Mouse (Mus musculus) liver, embryonic 15.5 days (tissue): ENCODE data around the gene Cct2. TPM values are rescaled to one million over a fixed set of nuclear protein-coding genes. Genes with fewer than 3 reads are reported as not detected.

Experiments
- ATAC-seq: fragments of 200-750 bp; cut with Nextera tagmentation; 2 replicates; pipeline ENCODE4 v1.8.0; 2017; ENCODE audit warnings: moderate number of reproducible peaks, mild to moderate bottlenecking, moderate library complexity; ENCODE audit not compliant: insufficient read depth
- H3K27ac ChIP-seq: fragments of 300-500 bp; sonication (generic); replicated peaks from 2 replicates; pipeline ENCODE4 v1.5.1; 2015; ENCODE audit warnings: mild to moderate bottlenecking, inconsistent platforms
- H3K27me3 ChIP-seq: fragments of 300-500 bp; sonication (generic); 2 replicates; pipeline ENCODE4 v1.6.1; 2015; ENCODE audit warnings: mild to moderate bottlenecking, inconsistent platforms
- H3K36me3 ChIP-seq: fragments of 300-500 bp; sonication (generic); replicated peaks from 2 replicates; pipeline ENCODE4 v1.6.1; 2015; ENCODE audit warnings: moderate library complexity, mild to moderate bottlenecking, inconsistent platforms
- H3K4me1 ChIP-seq: fragments of 300-500 bp; sonication (generic); replicated peaks from 2 replicates; pipeline ENCODE4 v1.6.1; 2015; ENCODE audit warnings: inconsistent platforms
- H3K4me2 ChIP-seq: fragments of 300-500 bp; sonication (generic); 2 replicates; pipeline ENCODE4 v1.6.1; 2015; ENCODE audit warnings: moderate library complexity, mild to moderate bottlenecking, inconsistent platforms
- H3K4me3 ChIP-seq: fragments of 300-500 bp; sonication (generic); replicated peaks from 2 replicates; pipeline ENCODE4 v1.5.1; 2015; ENCODE audit warnings: mild to moderate bottlenecking, inconsistent platforms
- H3K9ac ChIP-seq: fragments of 300-500 bp; sonication (generic); 2 replicates; pipeline ENCODE4 v1.6.1; 2015; ENCODE audit warnings: moderate library complexity, mild to moderate bottlenecking, inconsistent platforms
- H3K9me3 ChIP-seq: fragments of 300-500 bp; sonication (generic); replicated peaks from 2 replicates; pipeline ENCODE4 v1.6.1; 2016; ENCODE audit warnings: inconsistent platforms
- WGBS: fragments of 180-500 bp; shearing (Covaris S2); methylation state at CpG from one replicate; pipeline ENCODE4 v1.1.7; 2015; ENCODE audit warnings: mixed read lengths; ENCODE audit not compliant: insufficient replicate concordance; 5-methylcytosine and 5-hydroxymethylcytosine counted together
- polyA plus RNA-seq: library from polyadenylated mRNA; unstranded; fragments of >200 nt; fragmentation: Nextera tagmentation; extraction: Ambion mirVana; gene quantifications from 2 replicates; pipeline ENCODE4 v1.2.1, GENCODE M21; 2015

Cct2 gene
- polyA plus RNA-seq, 1 experiment from 2014 or later: 141 TPM

DNA sequence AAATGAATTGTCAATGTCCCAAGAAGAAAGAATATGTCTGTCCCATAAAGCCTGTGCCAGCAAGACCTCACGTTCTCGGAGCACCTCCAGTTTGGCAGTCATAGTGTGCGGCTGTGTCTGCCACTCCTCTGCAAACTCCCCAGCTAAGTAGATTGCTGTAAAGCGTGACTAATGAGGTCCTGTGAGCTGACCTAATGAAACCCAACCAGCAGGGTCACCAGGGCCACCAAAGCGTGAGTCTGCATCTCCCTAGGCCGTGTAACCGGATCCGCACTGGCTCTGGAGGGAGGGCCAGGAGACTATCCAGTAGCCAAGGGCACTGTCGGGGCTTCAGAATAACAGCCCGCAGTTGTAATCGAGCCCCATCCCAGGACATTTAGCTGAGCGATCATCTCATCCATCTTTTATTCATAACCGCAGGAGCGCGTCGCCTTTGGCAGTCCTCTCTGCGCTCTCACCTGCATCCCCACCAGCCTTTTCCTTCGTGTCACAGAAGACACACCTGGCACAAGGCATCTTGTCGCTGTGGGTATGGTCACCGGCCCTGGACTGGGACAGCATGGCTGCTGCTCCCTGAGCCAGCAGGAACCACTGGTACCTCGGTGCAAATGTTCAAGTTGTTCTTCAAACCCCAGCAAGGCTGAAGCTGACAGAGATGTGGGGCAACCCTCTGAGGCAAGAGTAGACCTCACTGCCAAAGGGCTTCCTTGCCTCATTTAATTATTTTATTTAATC, 42.4 kb downstream of the Cct2 start:
- Histone ChIP-seq H3K4me3 (no peak overlapping the region), H3K9ac (no peak overlapping the region), H3K27ac (no peak overlapping the region), H3K4me1 (no peaks in the 10 kb centered on the region), H3K4me2 (no peak overlapping the region), H3K36me3 (no peaks in the 10 kb centered on the region), H3K9me3 (peaks cover 7% of the 10 kb centered on the region; the same call in 1 of the 2 replicates), H3K27me3 (peaks cover 20% of the 10 kb centered on the region)
- ATAC-seq: no peak
- 50% methylated on average over 21 of the region's 21 CpGs for WGBS

DNA sequence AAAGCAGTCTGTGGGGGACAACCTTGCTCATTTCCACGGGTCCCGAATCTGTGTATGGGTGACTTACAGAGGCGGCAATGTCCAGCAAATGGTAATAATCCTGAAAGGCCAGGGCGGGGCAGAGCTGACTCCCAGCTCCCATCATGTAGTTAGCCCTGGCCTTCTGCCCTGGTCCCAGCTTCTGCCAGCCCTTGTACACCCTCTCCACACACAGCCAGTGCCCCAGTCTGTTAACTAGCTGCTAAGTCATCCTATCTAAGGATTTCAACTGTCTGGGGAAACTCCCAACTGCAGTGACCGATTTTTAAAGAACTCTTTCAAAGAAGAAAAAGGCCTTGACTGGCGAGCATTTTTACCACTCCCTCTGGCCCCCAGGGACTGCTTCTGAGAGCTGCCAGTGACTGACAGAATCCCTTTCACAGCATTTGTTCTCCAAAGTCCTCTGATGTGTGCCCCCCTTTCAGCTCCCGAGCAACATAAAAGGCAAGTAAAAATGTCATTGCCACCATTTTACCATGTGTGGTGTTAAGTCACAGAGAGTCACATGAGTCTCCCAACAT, 45.3 kb downstream of the Cct2 start:
- Histone ChIP-seq H3K4me3 (no peak overlapping the region), H3K4me1 (no peaks in the 10 kb centered on the region), H3K9me3 (peaks cover 7% of the 10 kb centered on the region; the same call in 1 of the 2 replicates), H3K36me3 (no peaks in the 10 kb centered on the region), H3K9ac (no peak overlapping the region), H3K4me2 (no peak overlapping the region), H3K27me3 (peaks cover 8% of the 10 kb centered on the region; the same call in 1 of the 2 replicates), H3K27ac (no peak overlapping the region)
- WGBS: 64% methylated on average over 7 of the region's 7 CpGs
- ATAC-seq: no peak

DNA sequence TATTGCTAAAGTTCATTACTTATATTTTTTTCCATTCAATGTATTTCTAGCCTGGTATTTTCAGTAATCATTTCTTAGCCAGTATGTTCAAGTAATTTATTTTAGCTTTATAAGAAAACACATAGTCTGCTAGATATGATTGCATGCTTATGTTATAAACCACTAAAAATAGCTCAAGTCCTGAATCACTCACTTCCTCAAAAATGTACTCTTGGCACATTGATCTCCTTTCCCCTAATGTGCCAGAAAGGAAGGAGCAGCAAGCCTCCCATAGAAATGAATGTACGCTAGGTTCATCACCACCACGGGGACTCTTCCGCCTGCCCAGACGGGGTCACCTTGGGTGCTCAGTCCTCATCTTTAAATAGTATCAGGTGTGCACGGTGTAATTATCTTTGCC, 49.0 kb downstream of the Cct2 start:
- no peak overlapping the region for H3K27ac ChIP-seq
- no peaks in the 10 kb centered on the region for H3K27me3 ChIP-seq
- peaks cover 7% of the 10 kb centered on the region; the same call in 1 of the 2 replicates for H3K9me3 ChIP-seq
- H3K4me1 ChIP-seq: no peaks in the 10 kb centered on the region
- no peak overlapping the region for H3K4me3 ChIP-seq
- WGBS: 64% methylated on average over 5 of the region's 5 CpGs
- no peak for ATAC-seq
- H3K36me3 ChIP-seq: no peaks in the 10 kb centered on the region
- H3K4me2 ChIP-seq: no peak overlapping the region
- no peak overlapping the region for H3K9ac ChIP-seq

DNA sequence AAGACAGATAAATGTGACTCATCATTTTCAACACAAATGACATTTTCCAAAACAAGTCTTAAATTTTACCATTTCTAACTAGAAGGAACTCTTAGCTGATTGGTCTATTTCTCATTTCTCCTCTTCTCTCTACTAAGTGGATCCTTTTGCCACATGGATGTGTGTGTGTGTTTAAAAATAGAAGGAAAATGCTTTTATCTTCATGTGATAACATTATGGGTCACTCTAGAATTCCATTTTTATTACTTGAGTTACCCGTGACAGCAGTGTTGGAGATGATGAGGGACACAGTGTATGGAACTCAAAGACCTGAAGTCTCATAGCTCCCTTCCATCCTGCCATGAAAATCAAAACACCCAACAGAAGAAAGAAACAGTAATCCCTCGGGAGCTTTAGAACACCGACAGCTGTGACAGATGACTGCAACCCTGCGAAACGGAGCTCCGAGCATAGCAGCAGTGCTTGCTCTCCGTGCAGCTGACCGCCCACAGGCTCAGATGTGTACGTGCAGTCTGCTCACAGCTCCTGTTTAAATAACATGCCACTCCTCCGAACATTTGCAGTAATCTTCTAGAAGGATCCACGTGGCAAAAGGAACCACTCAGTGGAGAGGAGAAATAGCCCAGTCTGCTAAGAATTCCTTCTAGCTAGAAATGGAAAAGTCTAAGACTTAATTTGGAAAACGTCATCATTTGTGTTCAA, 49.8 kb downstream of the Cct2 start:
- Histone ChIP-seq H3K9me3 (peaks cover 7% of the 10 kb centered on the region; the same call in 1 of the 2 replicates), H3K27me3 (no peaks in the 10 kb centered on the region), H3K27ac (no peak overlapping the region), H3K4me3 (no peak overlapping the region), H3K9ac (no peak overlapping the region), H3K36me3 (no peaks in the 10 kb centered on the region), H3K4me2 (no peak overlapping the region), H3K4me1 (no peaks in the 10 kb centered on the region)
- ATAC-seq: no peak
- 41% methylated on average over 12 of the region's 12 CpGs for WGBS

DNA sequence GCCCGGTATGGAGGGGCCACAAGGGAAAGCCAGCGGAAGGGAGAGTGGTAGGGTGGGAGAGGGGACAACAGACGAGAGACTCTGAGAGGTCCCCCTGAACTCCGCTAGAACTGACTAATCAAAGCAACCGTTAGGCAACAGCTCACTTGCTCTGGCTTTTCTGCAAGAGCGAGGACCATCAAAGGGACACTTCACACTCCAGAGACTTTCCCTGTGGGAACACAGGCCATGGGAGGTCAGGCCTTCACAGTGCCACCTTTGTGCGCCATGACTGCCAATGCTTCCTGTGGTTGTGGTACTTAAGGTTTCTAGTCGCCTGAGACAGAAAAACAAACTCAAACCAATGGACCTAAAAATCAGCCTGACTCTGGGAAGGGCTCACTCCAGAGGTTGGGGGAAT, 52.6 kb downstream of the Cct2 start:
- no peak overlapping the region for H3K27ac ChIP-seq
- no peak overlapping the region for H3K9ac ChIP-seq
- H3K4me1 ChIP-seq: no peaks in the 10 kb centered on the region
- ATAC-seq: no peak
- H3K4me3 ChIP-seq: no peak overlapping the region
- H3K27me3 ChIP-seq: no peaks in the 10 kb centered on the region
- no peaks in the 10 kb centered on the region for H3K9me3 ChIP-seq
- WGBS: 60% methylated on average over 8 of the region's 8 CpGs
- H3K36me3 ChIP-seq: no peaks in the 10 kb centered on the region
- no peak overlapping the region for H3K4me2 ChIP-seq

DNA sequence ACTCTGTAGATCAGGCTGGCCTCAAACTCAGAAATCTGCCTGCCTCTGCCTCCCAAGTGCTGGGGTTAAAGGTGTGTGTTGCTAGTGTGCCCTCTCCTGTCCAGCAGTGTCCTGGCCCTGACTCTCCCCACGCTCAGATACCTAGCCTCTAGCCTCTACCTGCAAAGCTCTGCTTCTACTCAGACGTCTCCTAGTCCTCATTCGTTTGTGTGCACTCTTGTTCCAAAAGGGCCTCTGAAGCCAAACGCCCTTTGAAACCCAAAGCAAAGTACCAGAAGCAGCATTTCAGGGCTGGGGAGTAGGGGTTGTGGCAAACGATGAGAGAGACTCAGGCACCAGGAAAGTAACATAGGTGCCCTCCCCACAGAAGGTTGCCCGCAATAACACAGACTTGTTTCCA, 53.9 kb downstream of the Cct2 start:
- WGBS: 62% methylated on average over 6 of the region's 6 CpGs
- ATAC-seq: no peak
- Histone ChIP-seq H3K27ac (no peak overlapping the region), H3K9ac (no peak overlapping the region), H3K36me3 (no peaks in the 10 kb centered on the region), H3K27me3 (no peaks in the 10 kb centered on the region), H3K4me1 (no peaks in the 10 kb centered on the region), H3K4me3 (no peak overlapping the region), H3K4me2 (no peak overlapping the region), H3K9me3 (no peaks in the 10 kb centered on the region)

DNA sequence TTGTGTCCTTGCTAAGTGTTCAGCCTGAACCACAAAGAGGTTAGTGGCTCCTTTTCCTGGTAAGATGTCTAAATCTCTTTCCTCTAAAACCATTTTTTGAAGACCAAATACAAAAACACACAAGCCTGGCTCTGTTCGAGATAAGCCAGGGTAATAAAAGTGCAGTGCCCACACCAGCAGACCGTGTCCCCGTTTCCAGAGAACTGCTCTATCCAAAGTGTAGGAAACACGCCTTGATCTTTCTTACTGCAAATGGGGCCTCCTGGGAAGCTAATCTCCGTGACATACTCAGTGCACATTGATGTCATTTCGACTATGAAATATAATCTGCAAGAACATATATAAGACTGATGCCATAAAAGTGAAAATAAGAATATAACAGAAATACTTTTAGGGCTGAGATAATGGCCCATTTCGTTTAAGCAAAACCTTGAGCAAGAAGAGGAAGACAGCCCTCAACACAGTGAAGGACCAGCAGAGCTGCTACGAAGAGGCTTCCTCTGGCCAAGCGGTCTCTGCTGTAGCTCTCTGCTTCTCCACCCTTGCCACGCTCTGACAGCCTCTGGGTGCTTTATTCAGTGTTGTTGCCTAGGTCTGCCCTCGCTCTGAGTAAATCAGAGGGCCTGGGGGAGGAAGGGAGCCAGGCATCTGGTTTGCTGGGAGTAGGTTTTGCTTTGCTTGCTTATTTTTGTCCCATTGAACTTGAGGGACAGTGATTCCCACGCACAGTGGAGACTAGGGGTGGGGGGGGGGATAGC, 57.7 kb downstream of the Cct2 start:
- no peak overlapping the region for H3K4me2 ChIP-seq
- no peak overlapping the region for H3K9ac ChIP-seq
- no peak overlapping the region for H3K27ac ChIP-seq
- no peaks in the 10 kb centered on the region for H3K27me3 ChIP-seq
- WGBS: 41% methylated on average over 12 of the region's 12 CpGs
- no peaks in the 10 kb centered on the region for H3K4me1 ChIP-seq
- no peaks in the 10 kb centered on the region for H3K9me3 ChIP-seq
- H3K36me3 ChIP-seq: no peaks in the 10 kb centered on the region
- ATAC-seq: no peak
- H3K4me3 ChIP-seq: no peak overlapping the region

DNA sequence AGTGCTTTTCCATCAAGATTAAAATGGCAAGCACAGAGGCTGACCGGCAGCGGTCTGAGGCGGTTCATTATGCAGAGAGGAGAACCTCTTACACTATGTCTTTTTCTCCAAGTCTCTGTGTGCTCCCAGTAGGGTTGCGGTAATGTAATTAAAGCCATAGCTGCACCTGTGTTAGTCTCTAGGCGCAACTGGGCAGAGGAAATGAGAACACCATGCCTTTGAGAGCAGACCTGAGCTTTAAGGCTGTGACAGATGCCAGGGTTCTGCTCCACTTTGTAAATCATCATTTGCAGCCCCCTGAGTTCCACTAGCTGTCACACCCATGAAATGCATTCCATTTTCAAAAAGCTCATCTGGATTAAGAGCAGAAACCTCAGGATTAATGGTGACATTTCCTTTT, 58.9 kb downstream of the Cct2 start:
- Histone ChIP-seq H3K4me2 (no peak overlapping the region), H3K4me3 (no peak overlapping the region), H3K36me3 (no peaks in the 10 kb centered on the region), H3K27ac (no peak overlapping the region), H3K9me3 (no peaks in the 10 kb centered on the region), H3K27me3 (no peaks in the 10 kb centered on the region), H3K4me1 (no peaks in the 10 kb centered on the region), H3K9ac (no peak overlapping the region)
- 73% methylated on average over 5 of the region's 5 CpGs for WGBS
- no peak for ATAC-seq

Other genes with a start within 250 kb of the Cct2 start
- gene Myrfl, start 166.9 kb downstream of the Cct2 start, polyA plus RNA-seq: not detected in 2 replicates
- gene Rab3ip, start 113.0 kb downstream of the Cct2 start, polyA plus RNA-seq: 10.7 and 11.8 TPM in 2 replicates
- not detected in 2 replicates for gene Gm10271, start 91.2 kb downstream of the Cct2 start, polyA plus RNA-seq
- 0.10 TPM in 1 of 2 replicates, not detected in the other for gene Best3, start 77.5 kb downstream of the Cct2 start, polyA plus RNA-seq
- not detected in 2 replicates for gene Lrrc10, start 18.5 kb downstream of the Cct2 start, polyA plus RNA-seq
- gene Frs2, start 84.7 kb upstream of the Cct2 start, polyA plus RNA-seq: 6.9 and 7.5 TPM in 2 replicates
- 34.3 and 35.7 TPM in 2 replicates for gene Yeats4, start 160.7 kb upstream of the Cct2 start, polyA plus RNA-seq
- gene 9530003J23Rik, start 174.9 kb upstream of the Cct2 start, polyA plus RNA-seq: not detected in 2 replicates
- 653 and 723 TPM in 2 replicates for gene Lyz2, start 218.5 kb upstream of the Cct2 start, polyA plus RNA-seq
- gene Lyz1, start 229.1 kb upstream of the Cct2 start, polyA plus RNA-seq: 0.18 and 0.24 TPM in 2 replicates